Mouse (Mus musculus): Measurements from ENCODE around the gene Rab43. TPM values are rescaled to one million over a fixed set of nuclear protein-coding genes. Genes with fewer than 3 reads are reported as not detected.

Rab43 gene
- polyA plus RNA-seq (2012; rRNA removed), result 60.3 and 61.7 TPM in 2 replicates

DNA sequence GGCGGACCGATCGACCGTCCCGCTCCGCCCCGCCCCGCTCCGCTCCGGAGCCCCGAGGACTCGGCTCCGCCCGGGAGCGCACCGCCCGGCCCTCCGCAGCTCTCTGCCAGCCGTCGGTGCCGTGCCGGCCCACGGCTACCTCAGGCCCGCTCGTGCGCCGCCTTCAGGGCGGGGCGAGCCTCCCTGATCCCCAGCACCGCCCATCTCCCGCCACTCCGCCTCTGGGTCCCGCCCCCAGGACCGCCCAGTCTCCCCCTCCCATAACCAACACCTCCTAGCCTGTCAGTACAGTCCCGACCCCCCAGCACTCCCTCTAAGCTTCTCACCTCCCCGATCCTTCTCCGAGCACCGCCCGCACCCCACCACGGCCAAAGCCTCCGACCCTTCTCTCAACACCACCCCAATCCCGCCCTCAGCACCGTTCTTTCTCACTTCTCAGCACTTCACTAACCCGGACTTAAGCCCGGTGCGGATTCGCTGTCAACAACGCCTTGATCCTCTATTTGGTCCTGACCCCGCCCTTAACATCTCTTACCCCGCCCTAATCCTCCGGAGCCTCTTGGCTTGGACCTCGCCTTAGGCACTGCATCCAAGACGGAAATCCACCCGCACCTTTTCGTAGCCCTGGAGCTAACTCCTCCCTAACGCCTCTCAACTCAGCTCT is at the start of gene Rab43:
TSS of gene Rab43 (minus strand) at position 490 of the 664 bp plus-strand sequence.

DNA sequence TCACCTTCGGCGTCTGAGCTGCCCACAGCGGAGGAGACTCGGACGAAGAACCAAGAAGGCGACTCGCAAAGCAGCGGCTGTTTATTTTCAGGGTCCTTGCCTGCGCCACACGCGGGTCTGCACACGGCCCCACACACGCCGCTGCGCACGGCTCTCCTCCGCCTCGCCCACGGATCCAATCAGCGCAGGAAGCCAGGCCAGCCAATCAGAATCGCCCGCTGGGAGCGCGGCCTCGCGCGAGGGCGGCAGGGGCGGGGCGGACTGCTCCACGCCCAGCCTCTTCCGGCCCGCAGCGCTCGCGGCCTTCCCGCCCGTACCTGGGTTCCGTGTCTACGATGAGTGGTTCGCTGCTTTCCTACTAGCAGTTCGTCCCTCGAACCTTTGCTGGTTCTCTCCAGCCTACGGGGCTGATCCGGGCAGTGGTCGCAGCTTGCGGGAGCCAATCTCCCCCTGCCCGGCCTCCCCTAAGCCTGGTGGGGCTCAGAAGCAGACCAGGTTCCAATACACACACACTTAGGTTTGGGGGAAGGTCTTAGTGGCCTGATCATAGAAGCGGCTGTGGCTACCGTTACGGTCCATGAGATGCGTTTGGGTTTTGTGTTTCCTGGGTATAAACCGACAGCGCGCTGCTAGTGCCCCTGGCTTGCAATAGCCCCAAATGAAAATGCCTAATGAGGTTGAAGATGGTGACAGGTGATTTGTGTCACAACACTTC is 39.1 kb upstream of the Rab43 start, which contains the start of gene Cnbp:
TSS of gene Cnbp (minus strand) at position 207 of the 715 bp plus-strand sequence.

DNA sequence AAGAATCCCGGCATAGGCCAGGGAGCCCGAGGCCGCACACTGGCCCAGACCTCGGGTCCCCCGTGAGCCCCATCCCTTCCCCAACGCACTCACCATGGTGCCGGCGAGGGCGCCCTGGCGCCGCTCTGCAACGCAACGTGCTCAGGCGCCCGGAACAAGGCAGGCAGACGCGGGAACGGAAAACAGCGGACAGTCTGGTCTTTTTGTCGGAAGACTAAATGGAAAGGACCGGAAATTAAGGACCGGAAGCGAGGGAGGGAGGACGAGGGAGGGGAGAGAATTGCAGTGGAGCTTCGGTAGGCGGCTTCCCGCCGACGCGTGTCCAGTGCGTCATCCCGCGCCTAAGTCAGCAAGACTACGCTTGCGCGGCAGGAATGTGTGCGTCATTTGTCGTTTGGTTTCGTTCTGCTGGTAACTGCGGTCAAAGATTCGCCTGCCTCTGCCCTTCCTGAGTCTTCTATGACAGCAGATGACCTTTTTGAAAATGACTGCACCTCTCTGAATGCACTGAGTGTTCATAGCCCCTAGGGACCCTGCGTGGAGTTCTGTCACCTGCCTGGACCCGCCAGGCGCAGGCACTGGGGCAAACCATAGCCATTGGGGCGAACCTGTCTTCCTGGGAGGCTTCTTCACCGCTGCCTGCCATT is 26.7 kb upstream of the Rab43 start, which contains the start of gene Isy1:
TSS of gene Isy1 (minus strand) at position 248 of the 647 bp plus-strand sequence.

DNA sequence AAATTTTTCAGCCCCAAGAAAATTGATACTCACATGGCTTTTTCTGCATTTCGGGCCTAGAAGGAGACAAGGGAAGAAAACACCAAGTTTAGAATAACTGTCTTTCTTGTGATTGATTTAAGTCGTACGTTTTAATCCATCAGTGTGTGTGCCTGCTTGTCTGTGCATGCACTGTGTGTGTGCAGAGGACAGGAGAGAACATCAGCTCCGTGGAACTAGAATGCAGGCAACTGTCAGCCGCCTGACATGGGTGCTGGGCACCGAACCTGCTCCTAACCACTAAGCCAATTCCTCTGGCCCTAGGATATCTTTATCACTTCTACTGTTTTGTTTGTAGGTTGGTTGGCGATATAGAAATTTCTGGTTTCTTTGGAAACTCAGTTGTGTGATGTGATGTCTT is 23.7 kb upstream of the Rab43 start, which contains the start of gene Gm45140:
TSS of gene Gm45140 (minus strand) at position 101 of the 400 bp plus-strand sequence.

DNA sequence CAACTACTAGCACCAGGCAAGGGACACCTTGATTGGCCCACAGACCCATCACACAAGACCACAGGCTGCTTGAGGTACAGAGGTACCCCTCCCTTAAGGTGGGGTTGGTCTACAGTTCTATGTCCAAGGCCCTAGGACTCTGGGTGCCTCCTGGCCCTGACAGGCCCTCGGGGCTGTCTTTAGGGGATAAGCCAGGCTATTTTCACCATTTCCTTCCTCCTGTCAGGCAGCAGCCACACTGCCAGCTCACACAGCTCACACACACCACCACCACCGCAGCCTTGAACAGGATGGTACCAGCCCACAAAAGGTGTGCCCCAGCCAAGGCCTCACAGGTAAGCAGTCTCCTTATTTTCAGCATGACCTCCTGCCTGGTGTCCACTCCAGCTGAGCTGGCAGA is 34.1 kb downstream of the Rab43 start, which contains the start of gene Gp9:
TSS of gene Gp9 (plus strand) at position 231 of the 400 bp plus-strand sequence.

Other genes starting within 250 kb of the Rab43 start
- gene Prokr1, start 221.4 kb downstream of the Rab43 start, polyA plus RNA-seq (2012; rRNA removed), result 1.5 and 1.8 TPM in 2 replicates
- 5.7 and 6.5 TPM in 2 replicates for gene Aplf, start 140.0 kb downstream of the Rab43 start, polyA plus RNA-seq (2012; rRNA removed)
- gene Efcc1, start 81.3 kb downstream of the Rab43 start, polyA plus RNA-seq (2012; rRNA removed), result 6.9 and 8.8 TPM in 2 replicates
- gene Gp9, start 34.1 kb downstream of the Rab43 start, polyA plus RNA-seq (2012; rRNA removed), result 0.33 and 0.38 TPM in 2 replicates
- gene Gm45140, start 23.6 kb upstream of the Rab43 start, polyA plus RNA-seq (2012; rRNA removed), result 0.64 and 1.2 TPM in 2 replicates
- gene Isy1, start 26.6 kb upstream of the Rab43 start, polyA plus RNA-seq (2012; rRNA removed), result 7.6 and 12.7 TPM in 2 replicates
- 213 and 251 TPM in 2 replicates for gene Cnbp, start 38.9 kb upstream of the Rab43 start, polyA plus RNA-seq (2012; rRNA removed)
- 38.9 and 45.7 TPM in 2 replicates for gene Copg1, start 75.7 kb upstream of the Rab43 start, polyA plus RNA-seq (2012; rRNA removed)
- gene Hmces, start 101.8 kb upstream of the Rab43 start, polyA plus RNA-seq (2012; rRNA removed), result 32.0 and 38.1 TPM in 2 replicates
- gene H1fx, start 169.5 kb upstream of the Rab43 start, polyA plus RNA-seq (2012; rRNA removed), result 72.3 and 74.1 TPM in 2 replicates
- 104 and 150 TPM in 2 replicates for gene Rab7, start 233.1 kb upstream of the Rab43 start, polyA plus RNA-seq (2012; rRNA removed)